Mouse (Mus musculus) liver, embryonic 11.5 days (tissue): ENCODE data around the gene Lrwd1. TPM values are rescaled to one million over a fixed set of nuclear protein-coding genes. Genes with fewer than 3 reads are reported as not detected.

Experiments
- ATAC-seq: fragments of 200-750 bp; cut with Nextera tagmentation; replicated peaks from 2 replicates; pipeline ENCODE4 v1.8.0; 2017; ENCODE audit warnings: moderate number of reproducible peaks, mild to moderate bottlenecking, moderate TSS enrichment, moderate library complexity; ENCODE audit not compliant: low FRiP score
- DNase-seq: peaks from one replicate; pipeline ENCODE4 v3.0.0-alpha.2; 2017; ENCODE audit warnings: low spot score
- H3K27ac ChIP-seq: fragments of 300-500 bp; sonication (generic); 2 replicates; pipeline ENCODE4 v1.5.1; 2014; ENCODE audit warnings: mild to moderate bottlenecking, low read depth, low read length, control low read depth
- H3K27me3 ChIP-seq: fragments of 300-500 bp; sonication (generic); replicated peaks from 2 replicates; pipeline ENCODE4 v1.6.1; 2014; ENCODE audit warnings: low read length, mixed read lengths; ENCODE audit not compliant: control insufficient read depth, insufficient read depth
- H3K36me3 ChIP-seq: fragments of 300-500 bp; sonication (generic); 2 replicates; pipeline ENCODE4 v1.6.1; 2014; ENCODE audit warnings: mild to moderate bottlenecking, low read length, moderate library complexity, mixed read lengths; ENCODE audit not compliant: control insufficient read depth, insufficient read depth
- H3K4me1 ChIP-seq: fragments of 300-500 bp; sonication (generic); replicated peaks from 2 replicates; pipeline ENCODE4 v1.6.1; 2014; ENCODE audit warnings: low read length, mixed read lengths; ENCODE audit not compliant: control insufficient read depth, insufficient read depth
- H3K4me2 ChIP-seq: fragments of 300-500 bp; sonication (generic); 2 replicates; pipeline ENCODE4 v1.6.1; 2014; ENCODE audit warnings: mild to moderate bottlenecking, control low read depth, moderate library complexity
- H3K4me3 ChIP-seq: fragments of 300-500 bp; sonication (generic); 2 replicates; pipeline ENCODE4 v1.5.1; 2014; ENCODE audit warnings: low read depth, low read length, control low read depth
- H3K9ac ChIP-seq: fragments of 300-500 bp; sonication (generic); 2 replicates; pipeline ENCODE4 v1.6.1; 2014; ENCODE audit warnings: low read depth, low read length, control low read depth
- H3K9me3 ChIP-seq: fragments of 300-500 bp; sonication (generic); 2 replicates; pipeline ENCODE4 v1.6.1; 2016; ENCODE audit warnings: low read length, inconsistent platforms, mixed read lengths; ENCODE audit not compliant: control insufficient read depth
- WGBS: fragments of 180-500 bp; shearing (Covaris S2); extraction: QIAGEN DNeasy Blood & Tissue Kit; methylation state at CpG from one replicate; pipeline ENCODE4 v1.1.7; 2014; 5-methylcytosine and 5-hydroxymethylcytosine counted together
- polyA plus RNA-seq: library from polyadenylated mRNA; unstranded; fragments of >200 nt; fragmentation: Nextera tagmentation; extraction: Ambion mirVana; gene quantifications from 2 replicates; pipeline ENCODE4 v1.2.1, GENCODE M21; 2014

Lrwd1 gene
- 69.0 and 70.3 TPM in 2 replicates for polyA plus RNA-seq

DNA sequence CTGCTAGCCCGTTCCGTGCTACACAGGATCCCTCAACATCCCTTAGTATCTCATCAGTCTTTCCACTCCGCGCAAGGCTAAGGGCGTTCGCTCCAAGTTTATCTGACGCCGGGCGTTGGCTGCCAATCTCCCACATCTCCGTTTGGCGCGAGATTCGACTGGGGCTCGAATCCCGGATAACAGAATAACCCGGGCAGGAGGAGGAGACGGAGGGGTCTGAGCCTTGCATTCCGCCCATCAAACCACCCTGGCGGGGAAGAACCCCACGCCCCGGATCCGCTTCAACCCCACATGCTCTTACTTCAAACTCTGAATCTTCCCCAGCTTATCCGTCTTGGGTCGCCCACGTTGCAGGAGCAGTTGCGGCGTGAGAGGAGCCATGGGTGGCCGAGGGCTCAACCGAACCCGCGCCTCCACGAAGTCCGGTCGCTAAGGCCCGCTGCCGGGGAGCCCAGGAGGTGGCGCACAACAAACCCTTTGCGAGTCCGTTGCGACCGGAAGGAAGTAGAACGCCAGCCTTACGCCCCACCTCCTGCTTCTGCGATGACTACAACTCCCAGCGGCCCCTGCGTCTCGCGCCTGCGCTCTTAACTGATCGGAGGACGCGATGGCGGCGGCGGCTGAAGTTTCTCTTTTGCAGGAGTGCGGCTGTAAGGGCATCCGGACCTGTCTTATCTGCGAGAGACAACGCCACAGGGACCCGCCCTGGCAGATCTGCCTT is at the start of gene Lrwd1, which contains the start of gene Alkbh4:
Gene Lrwd1 (minus strand): TSS at position 504 of the 721 bp plus-strand sequence.
Gene Alkbh4 (plus strand): TSS at position 576 of the 721 bp plus-strand sequence.
- H3K27me3 ChIP-seq = no peaks in the 10 kb centered on the region
- WGBS = under 1% methylated on average over 60 of the region's 60 CpGs
- DNase-seq = peak; percentile 95
- peak within 1 kb of the TSS; percentile 71 for H3K4me3 ChIP-seq
- peaks cover 21% of the 10 kb centered on the region for H3K36me3 ChIP-seq
- peak within 1 kb of the TSS; percentile 79 for H3K27ac ChIP-seq
- peak within 1 kb of the TSS; percentile 80 for H3K9ac ChIP-seq
- H3K4me2 ChIP-seq = peak within 1 kb of the TSS; percentile 78
- peak; percentile 90 for ATAC-seq
- no peaks in the 10 kb centered on the region for H3K9me3 ChIP-seq
- H3K4me1 ChIP-seq = peaks cover 13% of the 10 kb centered on the region

GRCm38 (mm10) chr5:136183766-136184165 is 47.9 kb upstream of the Lrwd1 start:
- Histone ChIP-seq H3K36me3 (peaks cover 42% of the 10 kb centered on the region), H3K4me1 (peaks cover 11% of the 10 kb centered on the region), H3K27me3 (no peaks in the 10 kb centered on the region), H3K4me2 (no peak overlapping the region), H3K4me3 (no peak overlapping the region), H3K9ac (no peak overlapping the region), H3K9me3 (no peaks in the 10 kb centered on the region), H3K27ac (no peak overlapping the region)
- DNase-seq (no peak), ATAC-seq (no peak)
- WGBS = 81% methylated on average over 7 of the region's 7 CpGs

DNA sequence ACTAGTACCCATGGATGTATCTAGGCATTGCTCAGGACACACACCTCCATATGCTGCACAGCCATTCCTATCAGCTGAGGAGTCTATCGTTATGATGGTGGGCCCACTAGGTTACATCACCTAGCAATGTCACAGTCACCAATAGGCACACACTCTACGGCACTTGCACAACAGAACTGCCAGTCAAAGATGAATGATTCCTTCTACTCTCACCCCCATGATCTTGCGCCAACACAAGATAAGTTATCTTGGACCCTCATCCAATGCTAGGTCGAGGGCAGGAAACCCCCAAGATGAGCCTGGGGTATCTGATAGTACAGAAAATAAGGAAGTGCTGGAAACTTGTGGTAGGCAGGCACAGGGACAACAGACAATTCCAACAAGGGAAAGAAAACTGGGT is 47.0 kb upstream of the Lrwd1 start:
- Histone ChIP-seq H3K4me2 (no peak overlapping the region), H3K4me3 (no peak overlapping the region), H3K27ac (no peak overlapping the region), H3K9me3 (no peaks in the 10 kb centered on the region), H3K4me1 (peaks cover 11% of the 10 kb centered on the region), H3K9ac (no peak overlapping the region), H3K27me3 (no peaks in the 10 kb centered on the region), H3K36me3 (peaks cover 41% of the 10 kb centered on the region)
- no peak for ATAC-seq
- 40% methylated on average over 4 of the region's 4 CpGs for WGBS
- no peak for DNase-seq

DNA sequence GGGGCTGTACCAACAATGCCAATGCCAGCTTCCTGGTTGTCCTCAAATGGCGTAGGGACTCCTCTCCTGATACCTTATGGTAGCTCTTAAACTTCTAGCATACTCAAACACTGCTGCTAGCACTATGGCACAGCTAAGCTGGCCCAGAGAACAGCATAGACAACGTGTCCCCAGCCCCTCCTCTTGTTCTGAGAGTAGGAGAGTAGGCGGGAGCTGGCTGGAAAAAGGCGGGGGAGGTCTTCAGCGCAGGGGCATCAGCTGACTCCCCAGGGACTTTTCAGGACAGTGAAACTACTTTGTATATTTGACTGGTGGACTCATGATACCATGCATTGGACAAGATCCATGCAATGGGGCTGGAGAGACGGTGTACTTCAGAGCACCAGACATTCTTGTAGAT is 46.2 kb upstream of the Lrwd1 start:
- no peak for DNase-seq
- Histone ChIP-seq H3K36me3 (peaks cover 38% of the 10 kb centered on the region), H3K4me1 (peaks cover 11% of the 10 kb centered on the region), H3K27ac (no peak overlapping the region), H3K9ac (no peak overlapping the region), H3K4me3 (no peak overlapping the region), H3K4me2 (no peak overlapping the region), H3K27me3 (no peaks in the 10 kb centered on the region), H3K9me3 (no peaks in the 10 kb centered on the region)
- WGBS = 79% methylated on average over 6 of the region's 6 CpGs
- no peak for ATAC-seq

GRCm38 (mm10) chr5:136181197-136181596 is 45.3 kb upstream of the Lrwd1 start:
- Histone ChIP-seq H3K4me1 (peaks cover 11% of the 10 kb centered on the region), H3K4me3 (no peak overlapping the region), H3K4me2 (no peak overlapping the region), H3K27me3 (no peaks in the 10 kb centered on the region), H3K9me3 (no peaks in the 10 kb centered on the region), H3K36me3 (peaks cover 36% of the 10 kb centered on the region), H3K27ac (no peak overlapping the region), H3K9ac (no peak overlapping the region)
- DNase-seq = no peak
- no peak for ATAC-seq
- WGBS = 84% methylated on average over 6 of the region's 6 CpGs

DNA sequence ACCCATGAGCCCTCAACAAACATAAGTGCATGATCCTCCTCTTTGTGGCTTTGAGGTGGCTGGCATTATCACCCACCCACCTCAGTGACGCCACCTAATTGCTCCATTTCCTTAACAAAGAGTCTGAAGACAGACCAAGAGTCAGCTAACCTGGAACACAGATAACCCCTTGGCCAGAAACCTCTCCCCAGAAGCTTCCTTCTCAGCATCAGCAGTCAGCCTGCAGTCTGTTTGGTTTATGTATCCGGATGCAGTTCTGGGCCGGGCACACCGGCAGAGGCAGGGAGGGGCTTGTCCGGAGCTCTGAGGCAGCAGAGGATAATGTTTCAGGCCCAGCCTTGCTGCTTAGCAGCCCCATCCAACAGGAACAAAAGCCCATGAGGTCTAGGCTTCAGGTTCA is 43.7 kb upstream of the Lrwd1 start:
- Histone ChIP-seq H3K4me1 (peaks cover 11% of the 10 kb centered on the region), H3K4me2 (no peak overlapping the region), H3K27me3 (no peaks in the 10 kb centered on the region), H3K36me3 (peaks cover 34% of the 10 kb centered on the region), H3K27ac (no peak overlapping the region), H3K9me3 (no peaks in the 10 kb centered on the region), H3K4me3 (no peak overlapping the region), H3K9ac (no peak overlapping the region)
- 80% methylated on average over 5 of the region's 5 CpGs for WGBS
- ATAC-seq (no peak), DNase-seq (no peak)

DNA sequence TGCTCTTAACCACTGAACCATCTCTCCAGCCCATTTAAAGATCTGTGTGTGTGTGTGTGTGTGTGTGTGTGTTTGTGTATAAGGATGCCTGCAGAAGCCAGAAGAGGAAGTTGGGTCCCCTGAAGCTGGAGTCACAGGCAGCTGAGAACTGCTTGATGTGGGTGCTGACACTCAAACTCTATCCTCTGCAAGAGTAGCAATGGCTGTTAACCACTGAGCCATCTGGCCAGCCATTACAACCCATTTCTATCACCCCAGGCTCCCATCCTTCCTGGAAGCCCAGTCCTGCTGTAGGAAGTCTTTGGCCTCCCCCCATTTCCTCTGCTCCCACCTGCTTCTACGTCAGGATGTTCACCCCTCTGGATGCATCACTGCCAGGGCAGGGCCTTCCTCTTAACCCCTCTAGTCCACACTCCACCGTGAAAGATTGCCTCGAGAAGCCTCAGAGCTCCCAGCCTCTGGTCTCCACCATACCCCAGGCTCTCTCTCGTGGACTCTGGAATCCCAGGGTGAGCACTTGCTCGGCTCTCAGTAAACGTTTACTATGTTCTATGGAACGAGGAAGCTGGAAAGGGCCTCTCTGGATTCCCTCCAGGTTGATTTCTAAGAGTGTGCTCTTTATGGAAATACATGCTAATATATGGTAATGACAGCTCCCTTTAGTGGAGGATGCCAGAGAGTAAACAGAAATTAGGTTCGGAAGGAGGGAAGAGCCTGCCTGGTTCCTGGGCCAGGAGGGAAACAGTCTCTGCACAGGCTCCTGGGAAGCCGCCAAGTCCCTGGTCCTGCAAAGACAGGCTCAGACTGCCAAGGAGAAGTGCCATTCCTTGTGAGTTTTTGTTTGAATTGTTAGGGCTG is 38.0 kb upstream of the Lrwd1 start:
- H3K27ac ChIP-seq = no peak overlapping the region
- no peak for DNase-seq
- H3K27me3 ChIP-seq = no peaks in the 10 kb centered on the region
- no peaks in the 10 kb centered on the region for H3K9me3 ChIP-seq
- no peak for ATAC-seq
- H3K9ac ChIP-seq = no peak overlapping the region
- no peak overlapping the region for H3K4me3 ChIP-seq
- H3K4me1 ChIP-seq = peaks cover 11% of the 10 kb centered on the region
- WGBS = 47% methylated on average over 9 of the region's 9 CpGs
- peaks cover 6% of the 10 kb centered on the region; the same call in 1 of the 2 replicates for H3K36me3 ChIP-seq
- no peak overlapping the region for H3K4me2 ChIP-seq

- no peak overlapping the region for H3K9ac ChIP-seq
- WGBS = 81% methylated on average over 9 of the region's 9 CpGs
- ATAC-seq = no peak
- peaks cover 4% of the 10 kb centered on the region; the same call in 1 of the 2 replicates for H3K36me3 ChIP-seq
- H3K27me3 ChIP-seq = no peaks in the 10 kb centered on the region
- H3K27ac ChIP-seq = no peak overlapping the region
- H3K9me3 ChIP-seq = no peaks in the 10 kb centered on the region
- H3K4me2 ChIP-seq = no peak overlapping the region
- no peak overlapping the region for H3K4me3 ChIP-seq
- DNase-seq = no peak
- H3K4me1 ChIP-seq = peaks cover 11% of the 10 kb centered on the region
Measured at GRCm38 (mm10) chr5:136172939-136173338, 37.1 kb upstream of the Lrwd1 start.
